In the genomic region with DNA sequence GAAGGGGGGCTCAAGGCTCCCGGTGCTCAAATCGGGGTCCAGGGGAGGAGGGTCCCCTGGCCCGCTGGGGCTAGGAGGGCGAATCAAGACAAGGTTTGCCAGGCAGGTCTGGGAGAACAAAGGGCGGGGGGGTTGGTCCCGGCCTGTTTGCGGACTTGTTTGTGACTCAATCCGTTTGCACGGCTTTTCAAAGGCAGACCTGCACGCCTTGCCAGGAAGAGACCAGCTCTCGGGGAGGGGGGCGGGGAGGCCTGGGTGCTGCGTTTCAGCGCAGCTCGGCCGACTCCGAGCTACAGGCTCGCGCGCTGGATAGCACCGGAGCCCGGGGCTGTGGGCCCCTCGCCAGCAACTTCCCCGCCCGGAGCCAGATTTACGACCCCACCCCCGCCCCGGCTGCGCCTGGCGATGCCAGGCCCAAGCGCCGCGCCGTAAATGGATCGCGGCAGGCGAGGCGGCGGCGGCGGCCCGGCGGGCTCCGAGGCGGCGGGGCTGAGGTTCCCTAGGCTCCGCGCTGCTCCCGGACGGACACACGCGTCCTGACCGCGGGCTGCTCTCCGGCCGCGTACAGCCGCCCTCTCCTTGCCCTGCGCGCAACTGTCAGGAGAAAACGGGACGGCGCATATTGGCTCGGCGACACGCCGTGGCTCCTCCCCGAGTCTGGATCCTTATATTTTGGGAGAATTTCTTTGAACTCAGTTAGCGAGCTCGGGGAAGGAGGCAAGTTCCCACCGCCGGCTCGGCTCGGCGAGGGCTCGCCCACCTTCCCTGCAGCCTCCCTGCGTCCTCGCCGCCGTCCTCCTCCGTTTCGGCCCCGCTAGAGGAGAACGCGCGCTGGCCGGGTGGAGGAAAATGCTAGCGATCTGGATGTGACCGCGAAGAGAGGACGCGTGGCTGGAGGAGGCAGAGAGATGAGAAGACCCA, we compare ENCODE assay signal across 8 mouse cellular contexts. TPM values are rescaled to one million over a fixed set of nuclear protein-coding genes. Genes with fewer than 3 reads are reported as not detected.
A peak's percentile ranks its signal among the peaks of the same experiment; 100 is the strongest.
DNase-seq lines count a peak whose midpoint lies in the region; ATAC-seq and TF ChIP-seq lines count a peak whose summit lies in the region.

A gene (plus strand): TSS at position 695 of the 921 bp plus-strand sequence.

- H3K27ac ChIP-seq in embryonic facial prominence, embryonic 14.5 days (replicated peaks; ENCODE audit: low read depth, low read length), result peak within 1 kb of the TSS; percentile 89
- H3K27ac ChIP-seq in heart, embryonic 13.5 days (replicated peaks), result peak within 1 kb of the TSS; percentile 93
- H3K27ac ChIP-seq in kidney, postnatal 0 days, result peak within 1 kb of the TSS; percentile 78
- H3K27ac ChIP-seq in liver, embryonic 12.5 days, result no peak within 1 kb of the TSS
- H3K27ac ChIP-seq in neural tube, embryonic 14.5 days (ENCODE audit: low read depth, low read length), result peak within 1 kb of the TSS; percentile 92

- under 1% methylated on average over 45 of the region's 92 CpGs for WGBS in embryonic facial prominence, embryonic 14.5 days
- under 1% methylated on average over 92 of the region's 92 CpGs for WGBS in heart, embryonic 13.5 days
- WGBS in kidney, postnatal 0 days, result under 1% methylated on average over 89 of the region's 92 CpGs
- WGBS in liver, embryonic 12.5 days (ENCODE audit: insufficient replicate concordance), result under 1% methylated on average over 88 of the region's 92 CpGs
- WGBS in neural tube, embryonic 14.5 days, result 1% methylated on average over 91 of the region's 92 CpGs

- H3K27me3 ChIP-seq in embryonic facial prominence, embryonic 14.5 days (replicated peaks; ENCODE audit: control insufficient read depth, insufficient read depth, low read length), result no peaks in the 10 kb centered on the region
- H3K27me3 ChIP-seq in heart, embryonic 13.5 days (replicated peaks), result no peaks in the 10 kb centered on the region
- peaks cover 5% of the 10 kb centered on the region for H3K27me3 ChIP-seq in kidney, postnatal 0 days (ENCODE audit: insufficient read depth, low read length)
- peaks cover 71% of the 10 kb centered on the region for H3K27me3 ChIP-seq in liver, embryonic 12.5 days (replicated peaks)
- no peaks in the 10 kb centered on the region for H3K27me3 ChIP-seq in neural tube, embryonic 14.5 days (ENCODE audit: control insufficient read depth, insufficient read depth, low read length)

- DNase-seq in 3T3-L1 (ENCODE audit: low read depth, low spot score), result peak; percentile 74
- DNase-seq in adrenal gland, postnatal 14 days, result peak; percentile 66
- peak; percentile 79 for DNase-seq in embryonic facial prominence, embryonic 14.5 days (ENCODE audit: low spot score)
- DNase-seq in kidney, postnatal 0 days (ENCODE audit: low spot score), result peak; percentile 84
- peak; percentile 14 to 17 for DNase-seq in thymus, postnatal 36 days

- H3K4me2 ChIP-seq in embryonic facial prominence, embryonic 14.5 days (ENCODE audit: low read depth, low read length), result peak within 1 kb of the TSS; percentile 100
- peak within 1 kb of the TSS; percentile 92 for H3K4me2 ChIP-seq in heart, embryonic 13.5 days
- H3K4me2 ChIP-seq in kidney, postnatal 0 days (ENCODE audit: low read length), result peak within 1 kb of the TSS; percentile 100
- peak within 1 kb of the TSS; percentile 81 for H3K4me2 ChIP-seq in liver, embryonic 12.5 days
- H3K4me2 ChIP-seq in neural tube, embryonic 14.5 days (ENCODE audit: low read depth, low read length), result peak within 1 kb of the TSS; percentile 100

- 0 out of 2 replicates have a peak, but pooled peaks cover 4% of the 10 kb centered on the region for H3K9me3 ChIP-seq in embryonic facial prominence, embryonic 14.5 days (ENCODE audit: control insufficient read depth, low read length)
- H3K9me3 ChIP-seq in heart, embryonic 13.5 days, result no peaks in the 10 kb centered on the region
- no peaks in the 10 kb centered on the region for H3K9me3 ChIP-seq in kidney, postnatal 0 days (replicated peaks; ENCODE audit: low read length)
- no peaks in the 10 kb centered on the region for H3K9me3 ChIP-seq in liver, embryonic 12.5 days (replicated peaks)
- no peaks in the 10 kb centered on the region for H3K9me3 ChIP-seq in neural tube, embryonic 14.5 days (ENCODE audit: control insufficient read depth, low read length)

- peak within 1 kb of the TSS; percentile 74 for H3K4me3 ChIP-seq in embryonic facial prominence, embryonic 14.5 days (ENCODE audit: low read depth, low read length)
- H3K4me3 ChIP-seq in heart, embryonic 13.5 days, result peak within 1 kb of the TSS; percentile 89
- peak within 1 kb of the TSS; percentile 71 for H3K4me3 ChIP-seq in kidney, postnatal 0 days (replicated peaks; ENCODE audit: low read depth, low read length)
- H3K4me3 ChIP-seq in liver, embryonic 12.5 days, result peak within 1 kb of the TSS; percentile 53
- peak within 1 kb of the TSS; percentile 65 for H3K4me3 ChIP-seq in neural tube, embryonic 14.5 days (ENCODE audit: low read depth, low read length)

- peaks cover under 1% of the 10 kb centered on the region for H3K4me1 ChIP-seq in embryonic facial prominence, embryonic 14.5 days (ENCODE audit: control insufficient read depth, insufficient read depth, low read length)
- H3K4me1 ChIP-seq in heart, embryonic 13.5 days, result peaks cover 31% of the 10 kb centered on the region
- H3K4me1 ChIP-seq in kidney, postnatal 0 days (replicated peaks; ENCODE audit: insufficient read depth, low read length), result peaks cover 12% of the 10 kb centered on the region
- H3K4me1 ChIP-seq in liver, embryonic 12.5 days, result peaks cover 36% of the 10 kb centered on the region; the same call in 1 of the 2 replicates
- peaks cover 6% of the 10 kb centered on the region; the same call in 1 of the 2 replicates for H3K4me1 ChIP-seq in neural tube, embryonic 14.5 days (ENCODE audit: control insufficient read depth, insufficient read depth, low read length)

- no peak for TF ChIP-seq CTCF in kidney, postnatal 0 days (IDR thresholded peaks at IDR 0.05; ENCODE audit: low read depth)

- H3K36me3 ChIP-seq in embryonic facial prominence, embryonic 14.5 days (ENCODE audit: control insufficient read depth, insufficient read depth, low read length), result no peaks in the 10 kb centered on the region; the same call in 1 of the 2 replicates
- no peaks in the 10 kb centered on the region; the same call in 1 of the 2 replicates for H3K36me3 ChIP-seq in heart, embryonic 13.5 days
- no peaks in the 10 kb centered on the region for H3K36me3 ChIP-seq in kidney, postnatal 0 days (ENCODE audit: insufficient read depth, low read length)
- no peaks in the 10 kb centered on the region for H3K36me3 ChIP-seq in liver, embryonic 12.5 days
- no peaks in the 10 kb centered on the region for H3K36me3 ChIP-seq in neural tube, embryonic 14.5 days (ENCODE audit: control insufficient read depth, insufficient read depth, low read length)

- ATAC-seq in embryonic facial prominence, embryonic 14.5 days (ENCODE audit: low read depth), result peak; percentile 77
- ATAC-seq in heart, embryonic 13.5 days (ENCODE audit: extremely low read depth, insufficient number of reproducible peaks, low FRiP score, low TSS enrichment), result peak; percentile 32; the same call in 1 of the 2 replicates
- peak; percentile 61 for ATAC-seq in kidney, postnatal 0 days (replicated peaks; ENCODE audit: low FRiP score, low read depth)
- ATAC-seq in liver, embryonic 12.5 days, result no peak
- peak; percentile 73 for ATAC-seq in neural tube, embryonic 14.5 days (ENCODE audit: low read depth)

- peak within 1 kb of the TSS; percentile 79 for H3K9ac ChIP-seq in embryonic facial prominence, embryonic 14.5 days (ENCODE audit: low read depth, low read length)
- H3K9ac ChIP-seq in heart, embryonic 13.5 days, result peak within 1 kb of the TSS; percentile 92
- peak within 1 kb of the TSS; percentile 62 for H3K9ac ChIP-seq in kidney, postnatal 0 days (ENCODE audit: low read depth, low read length)
- peak within 1 kb of the TSS; percentile 41 for H3K9ac ChIP-seq in liver, embryonic 12.5 days
- peak within 1 kb of the TSS; percentile 91 for H3K9ac ChIP-seq in neural tube, embryonic 14.5 days (replicated peaks; ENCODE audit: low read depth, low read length)

RNA-seq across cellular contexts. Expression of the gene that starts here (rescaled TPM):
- 3.0 and 4.7 TPM in 2 replicates for total RNA-seq in adrenal gland, postnatal 14 days (2021)
- 8.1 and 10.4 TPM in 2 replicates for polyA plus RNA-seq in embryonic facial prominence, embryonic 14.5 days (2014; fragmentation: Nextera tagmentation; extraction: Ambion mirVana)
- 8.8 and 9.7 TPM in 2 replicates for polyA plus RNA-seq in heart, embryonic 13.5 days (2015; fragmentation: Nextera tagmentation; extraction: Ambion mirVana)
- polyA plus RNA-seq in kidney, postnatal 0 days (2015; fragmentation: Nextera tagmentation; extraction: Ambion mirVana), result 6.4 and 6.9 TPM in 2 replicates
- polyA plus RNA-seq in liver, embryonic 12.5 days (2016; fragmentation: Nextera tagmentation; extraction: Ambion mirVana), result 0.67 and 0.98 TPM in 2 replicates
- polyA plus RNA-seq in neural tube, embryonic 14.5 days (2014; fragmentation: Nextera tagmentation; extraction: Ambion mirVana), result 18.5 and 18.8 TPM in 2 replicates

Comparison
In these comparisons a context has a peak if more than half of its experiments do, and no peak if none do; other contexts are left out.
1. DNase-seq: peak in every context shown above with its lines; median percentile 84 in kidney, postnatal 0 days; 79 in embryonic facial prominence, embryonic 14.5 days; 74 in 3T3-L1; 66 in adrenal gland, postnatal 14 days; 16 in thymus, postnatal 36 days.
2. H3K9ac ChIP-seq: peak in every context shown above with its lines; median percentile 92 in heart, embryonic 13.5 days; 91 in neural tube, embryonic 14.5 days; 79 in embryonic facial prominence, embryonic 14.5 days; 62 in kidney, postnatal 0 days; 41 in liver, embryonic 12.5 days.